Mouse (Mus musculus) gonadal fat pad, adult 2 months (tissue): ENCODE data around the gene Scpep1. TPM values are rescaled to one million over a fixed set of nuclear protein-coding genes. Genes with fewer than 3 reads are reported as not detected.
"Not testable (repeated sequence)": the region's sequence is repeated elsewhere in the genome, so short reads cannot be mapped to it uniquely, and the experiment has no call there.

Experiments used
- DNase-seq: peaks from one replicate; pipeline ENCODE4 v3.0.0-alpha.2; 2012; ENCODE audit warnings: low read depth
- polyA plus RNA-seq: library from polyadenylated mRNA; depleted of rRNA; stranded (reverse); fragments of >200 nt; gene quantifications from 2 replicates; pipeline ENCODE4 v1.2.3, GENCODE M21; 2012

Scpep1 gene
- polyA plus RNA-seq, 1 experiment = 20.7 TPM

GRCm38 (mm10) chr11:88926566-88926965 is 28.7 kb downstream of the Scpep1 start:
- no peak for DNase-seq

DNA sequence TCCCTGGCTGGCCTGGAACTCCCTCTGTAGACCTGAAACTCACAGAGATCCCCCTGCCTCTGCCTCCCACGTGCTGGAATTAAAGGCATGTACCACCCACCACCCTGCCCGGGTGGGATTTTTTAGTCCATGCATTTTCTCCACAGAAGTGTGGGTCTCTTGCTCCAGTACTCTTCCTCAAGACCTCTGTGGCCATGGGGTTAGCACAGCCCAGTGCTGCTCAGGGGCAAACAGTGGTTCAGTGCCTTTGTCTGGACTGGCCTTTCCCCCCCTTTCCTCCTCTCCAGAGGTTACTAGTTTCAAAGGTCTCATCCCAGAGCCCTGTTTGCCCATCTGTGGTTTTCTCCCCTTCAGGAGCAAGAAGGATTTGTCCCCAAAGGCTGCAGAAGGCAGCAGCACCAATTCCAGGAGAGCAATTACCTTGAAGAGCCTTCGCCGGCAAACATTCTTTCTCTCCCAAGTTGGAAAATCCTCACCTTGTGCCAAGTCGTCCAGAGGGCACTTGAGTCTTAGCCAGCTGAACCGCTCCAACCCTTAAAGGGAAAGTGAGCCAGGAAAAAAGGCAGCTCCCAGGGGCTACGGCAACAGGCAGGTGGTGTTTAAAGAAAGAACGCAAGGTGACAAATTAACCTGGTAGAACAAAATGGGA is 45.8 kb downstream of the Scpep1 start:
- no peak for DNase-seq

GRCm38 (mm10) chr11:88908557-88909211 is 46.6 kb downstream of the Scpep1 start:
- no peak for DNase-seq

GRCm38 (mm10) chr11:88907886-88908285 is 47.4 kb downstream of the Scpep1 start:
- DNase-seq = no peak

GRCm38 (mm10) chr11:88905621-88906020 is 49.6 kb downstream of the Scpep1 start:
- DNase-seq = no peak

- no peak for DNase-seq
Observed at GRCm38 (mm10) chr11:88904080-88904479, 51.2 kb downstream of the Scpep1 start.

- DNase-seq = no peak
Observed at GRCm38 (mm10) chr11:88902762-88903161, 52.5 kb downstream of the Scpep1 start.

DNA sequence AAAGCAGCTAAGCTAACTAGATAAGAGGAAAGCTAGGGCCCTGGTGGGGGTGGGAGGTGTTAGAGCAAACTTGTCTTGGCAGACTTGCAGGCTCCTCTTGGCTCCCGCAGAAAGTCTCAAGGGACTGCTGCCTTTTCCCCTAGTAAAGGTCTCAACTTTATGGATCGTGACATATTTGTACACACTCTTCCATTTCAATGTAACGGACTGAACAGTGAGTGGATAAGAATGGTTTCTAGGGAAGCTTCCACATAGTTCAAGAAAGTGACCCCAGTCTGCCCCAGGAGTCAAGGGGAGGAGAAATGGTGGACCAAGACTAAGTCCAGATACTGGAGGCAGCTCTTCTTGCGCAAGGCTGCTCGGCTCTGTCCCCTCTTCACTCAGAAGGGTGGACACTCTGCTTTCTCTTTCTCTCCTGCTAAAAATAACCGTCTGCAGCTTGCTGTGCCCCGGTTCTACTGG is 53.9 kb downstream of the Scpep1 start:
- no peak for DNase-seq

GRCm38 (mm10) chr11:88899561-88899960 is 55.7 kb downstream of the Scpep1 start:
- no peak for DNase-seq

GRCm38 (mm10) chr11:88898380-88898763 is 56.9 kb downstream of the Scpep1 start:
- DNase-seq = no peak

DNA sequence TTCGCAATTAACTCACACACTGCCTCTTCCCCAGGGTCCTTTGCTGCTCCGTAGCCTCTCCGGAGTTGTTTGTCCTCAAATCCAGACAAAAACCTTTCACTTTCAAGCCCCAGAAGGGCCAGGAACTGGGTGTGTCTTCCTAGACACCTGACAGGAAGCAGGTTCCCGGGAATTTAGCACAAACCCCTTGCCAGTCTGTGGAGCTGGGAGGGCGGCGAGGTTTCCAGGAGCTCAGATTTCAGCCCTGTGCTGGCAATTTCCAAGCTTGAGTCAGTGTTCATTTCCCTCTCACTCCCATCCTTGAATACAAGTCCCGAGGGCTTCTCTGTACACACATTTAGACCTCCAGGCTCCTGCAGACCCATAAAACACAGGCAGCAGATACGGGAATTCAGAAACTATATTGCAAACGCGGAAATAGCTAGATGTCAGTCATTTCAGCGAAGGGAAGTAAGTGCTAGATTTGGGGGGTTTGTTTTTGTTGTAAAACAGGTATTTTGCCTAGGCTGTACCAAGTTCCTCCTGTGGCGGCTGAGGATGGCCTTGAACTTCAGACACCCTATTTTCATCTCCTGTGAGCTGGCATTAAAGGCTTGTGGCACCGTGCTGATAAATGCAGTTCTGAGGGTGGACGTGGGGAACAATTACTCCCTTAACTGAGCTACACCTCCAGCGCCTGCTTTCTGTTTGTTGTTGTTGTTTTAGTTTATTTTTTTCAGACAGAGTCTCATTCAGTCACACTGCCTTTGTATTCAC is 57.5 kb downstream of the Scpep1 start:
- DNase-seq = no peak

GRCm38 (mm10) chr11:88895800-88896232 is 59.4 kb downstream of the Scpep1 start:
- not testable (repeated sequence) for DNase-seq

DNA sequence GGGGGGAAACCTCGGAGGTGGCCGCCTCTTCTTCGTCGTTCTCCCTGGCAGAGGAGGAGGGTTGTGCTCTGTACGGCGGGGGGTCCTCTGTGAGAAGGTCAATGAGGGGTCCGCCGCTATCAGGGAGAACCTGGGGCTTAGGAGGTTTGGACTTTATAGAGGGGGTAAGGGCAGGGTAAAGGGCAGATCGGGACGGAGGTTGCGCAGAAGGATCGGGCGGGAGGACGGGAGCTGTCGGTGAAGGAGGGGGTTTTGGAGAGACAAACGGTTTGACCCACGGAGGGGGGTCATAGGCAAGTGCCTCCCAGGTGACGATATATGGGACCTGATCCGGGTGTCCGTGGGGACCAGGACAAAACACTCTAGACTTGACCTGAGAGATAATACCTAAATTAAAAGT is 60.0 kb downstream of the Scpep1 start:
- DNase-seq = not testable (repeated sequence)

- DNase-seq = not testable (repeated sequence)
Observed at GRCm38 (mm10) chr11:88894279-88894678, 61.0 kb downstream of the Scpep1 start.

GRCm38 (mm10) chr11:88893501-88893900 is 61.8 kb downstream of the Scpep1 start:
- DNase-seq = not testable (repeated sequence)

DNA sequence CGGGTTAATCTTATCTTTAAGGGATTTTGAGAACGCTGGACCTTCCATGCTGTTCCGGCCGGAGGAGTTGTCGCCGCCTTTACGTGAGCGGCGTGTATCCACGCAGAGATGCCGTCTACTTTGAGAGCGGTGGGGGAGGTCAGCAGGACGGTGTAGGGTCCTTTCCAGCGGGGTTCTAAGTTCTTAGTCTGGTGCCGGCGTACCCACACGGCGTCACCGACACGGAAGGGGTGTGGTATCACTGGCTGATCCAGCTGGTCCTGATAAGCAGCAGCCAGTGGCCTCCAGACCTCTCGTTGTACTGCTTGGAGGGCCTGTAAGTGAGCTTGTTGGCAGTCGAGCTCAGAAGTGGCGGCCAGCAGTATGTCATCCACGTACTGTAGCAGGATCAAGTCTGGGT is 62.5 kb downstream of the Scpep1 start:
- not testable (repeated sequence) for DNase-seq

- not testable (repeated sequence) for DNase-seq
Observed at GRCm38 (mm10) chr11:88891921-88892561, 63.2 kb downstream of the Scpep1 start.

DNA sequence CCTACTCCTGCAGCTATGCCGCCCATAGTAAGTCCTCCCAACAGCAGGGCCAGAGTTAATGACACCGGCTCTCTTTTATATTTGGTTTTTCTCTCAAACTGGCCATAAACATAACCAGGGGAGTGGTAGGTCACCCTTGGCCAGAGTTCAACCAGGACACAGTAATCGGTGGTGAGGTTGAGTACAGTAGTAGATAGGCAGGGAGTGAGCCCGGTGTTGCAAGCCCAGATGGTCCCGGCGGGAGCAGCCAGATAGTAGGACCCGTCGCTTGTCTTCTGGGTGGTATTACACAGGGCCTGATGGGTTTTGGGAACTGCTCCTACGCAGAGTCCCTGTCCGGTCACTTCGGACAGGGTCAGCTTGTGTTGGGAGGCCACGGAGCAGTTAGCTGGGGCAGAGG is 63.8 kb downstream of the Scpep1 start:
- not testable (repeated sequence) for DNase-seq

GRCm38 (mm10) chr11:88890904-88891303 is 64.4 kb downstream of the Scpep1 start:
- not testable (repeated sequence) for DNase-seq

DNA sequence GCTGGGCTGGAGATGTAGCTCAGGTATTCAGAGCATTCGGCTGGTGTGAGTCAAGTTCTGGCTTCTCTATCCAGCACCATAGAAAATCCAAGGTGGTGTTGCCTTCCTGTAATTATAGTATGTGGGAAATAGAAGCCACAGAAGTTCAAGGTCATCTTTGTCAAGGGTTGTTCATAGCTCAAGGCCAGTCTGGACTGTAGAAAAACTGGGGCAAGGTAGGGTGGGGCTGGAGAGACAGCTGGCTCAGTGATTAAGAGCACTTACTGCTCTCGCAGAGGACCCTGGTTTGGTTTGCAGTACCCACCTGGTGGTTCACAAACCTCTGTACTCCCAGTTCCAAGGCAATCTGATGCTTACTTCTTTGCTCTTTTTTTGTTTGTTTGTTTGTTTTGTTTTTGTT is 66.3 kb downstream of the Scpep1 start:
- no peak for DNase-seq

DNA sequence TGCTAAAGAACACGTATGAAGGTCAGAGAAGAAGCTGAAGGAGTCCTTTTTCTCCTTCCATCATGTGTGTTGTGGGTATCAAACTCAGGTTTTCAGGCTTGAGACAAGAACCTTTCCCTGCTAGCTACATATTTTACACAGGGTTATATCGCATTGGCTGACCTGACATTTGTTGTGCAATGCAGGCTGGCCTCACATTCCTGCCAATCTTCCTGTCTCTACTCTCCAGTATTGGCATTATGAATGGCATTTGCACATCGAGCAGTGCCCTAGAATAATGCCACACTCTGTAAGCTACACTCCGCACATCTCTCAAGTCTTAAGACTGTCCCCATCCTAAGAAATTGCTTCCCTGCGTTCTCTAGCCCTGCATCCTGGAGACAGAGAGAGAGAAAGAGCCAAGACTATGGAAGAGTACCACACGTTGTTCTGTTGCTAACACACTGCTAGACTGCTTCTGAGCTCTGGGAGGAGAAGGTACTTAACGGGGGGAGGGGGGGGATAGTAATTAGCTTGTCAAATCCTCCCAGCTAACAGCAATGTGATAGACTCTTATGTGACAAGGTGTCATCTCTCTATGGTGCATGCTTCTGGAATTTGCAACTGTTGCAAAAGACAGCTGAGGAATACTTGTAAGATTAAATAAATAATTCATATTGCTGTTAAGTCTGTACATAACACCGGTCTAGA is 70.7 kb downstream of the Scpep1 start:
- no peak for DNase-seq
